Mouse (Mus musculus) cortical plate, adult 2 months (tissue): ENCODE measurements around the gene Fgfr2.

ENCODE experiments used
- CTCF ChIP-seq: fragments of 200-500 bp; IDR thresholded peaks from 2 replicates; pipeline ENCODE4 v1.5.1; 2011; ENCODE audit warnings: mild to moderate bottlenecking, control low read depth, low read length; ENCODE audit not compliant: insufficient read depth; ENCODE audit errors: extremely low read depth
- POLR2A ChIP-seq: fragments of 200-500 bp; IDR thresholded peaks from 2 replicates; pipeline ENCODE4 v1.6.1; 2011; ENCODE audit warnings: mild to moderate bottlenecking, low read length, control low read depth; ENCODE audit not compliant: insufficient read depth; ENCODE audit errors: extremely low read depth

GRCm38 (mm10) chr7:130743239-130744025, 2379.7 kb downstream of the Fgfr2 start:
- TF ChIP-seq CTCF (no peak), POLR2A (no peak)
